Mouse (Mus musculus) limb, embryonic 10.5 days (tissue): ENCODE results near the gene Lect2. TPM values are rescaled to one million over a fixed set of nuclear protein-coding genes. Genes with fewer than 3 reads are reported as not detected.

Experiments used
- polyA plus RNA-seq: library from polyadenylated mRNA; unstranded; fragments of >200 nt; fragmentation: Nextera tagmentation; extraction: Ambion mirVana; gene quantifications from 2 replicates; pipeline ENCODE4 v1.2.1, GENCODE M21; 2016

Lect2 gene
- polyA plus RNA-seq, 1 experiment from 2014 or later, result not detected

Other genes starting within 250 kb of the Lect2 start
- gene Gm3045, start 121.9 kb downstream of the Lect2 start, polyA plus RNA-seq, result not detected in 2 replicates
- not detected in 2 replicates for gene Slc25a48, start 110.1 kb downstream of the Lect2 start, polyA plus RNA-seq
- not detected in 2 replicates for gene Il9, start 66.3 kb downstream of the Lect2 start, polyA plus RNA-seq
- 1.1 and 1.4 TPM in 2 replicates for gene Fbxl21, start 26.0 kb downstream of the Lect2 start, polyA plus RNA-seq
- gene Tgfbi, start 61.0 kb upstream of the Lect2 start, polyA plus RNA-seq, result 26.3 and 38.9 TPM in 2 replicates
- gene Smad5, start 154.5 kb upstream of the Lect2 start, polyA plus RNA-seq, result 42.1 and 52.3 TPM in 2 replicates
- not detected in 2 replicates for gene Gm45623, start 205.3 kb upstream of the Lect2 start, polyA plus RNA-seq